Mouse (Mus musculus) small intestine, adult 2 months (tissue): ENCODE data around the gene Spocd1.

ENCODE experiments used
- CTCF ChIP-seq: fragments of 200-500 bp; IDR thresholded peaks from 2 replicates; pipeline ENCODE4 v1.5.1; 2012; ENCODE audit warnings: low read depth, mild to moderate bottlenecking, control low read depth, inconsistent platforms, low read length, moderate library complexity, mixed read lengths; ENCODE audit not compliant: insufficient replicate concordance, insufficient read length; ENCODE audit errors: extremely low read depth
- POLR2A ChIP-seq: fragments of 200-500 bp; IDR thresholded peaks from 2 replicates; pipeline ENCODE4 v1.6.1; 2012; ENCODE audit warnings: low read depth, mild to moderate bottlenecking, control low read depth, inconsistent platforms, low read length, moderate library complexity

DNA sequence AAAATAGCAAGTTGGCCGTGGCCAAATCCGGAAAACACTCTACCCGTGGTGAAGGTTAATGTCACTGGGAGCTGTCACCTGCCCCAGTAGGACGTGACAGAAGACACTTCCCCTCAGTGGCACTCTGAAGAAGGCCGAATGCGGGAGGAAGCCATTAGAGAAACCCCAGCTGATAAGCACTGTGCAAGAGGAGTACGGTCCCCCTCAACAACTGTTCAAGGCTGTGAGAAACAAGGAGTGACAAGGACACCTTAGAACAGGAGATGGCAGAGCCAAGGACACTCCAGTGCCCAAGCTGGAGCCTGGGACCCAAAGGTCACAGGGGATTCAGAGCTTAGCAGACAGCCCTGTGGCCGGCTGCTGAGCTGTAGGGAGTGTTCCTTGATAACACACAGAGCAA lies 2.5 kb upstream of the Spocd1 start:
- TF ChIP-seq POLR2A (no peak), CTCF (no peak)
